Mouse (Mus musculus): ENCODE data around the gene Ide. TPM values are rescaled to one million over a fixed set of nuclear protein-coding genes. Genes with fewer than 3 reads are reported as not detected.
A peak's percentile ranks its signal among the peaks of the same experiment; 100 is the strongest.

Ide gene
- polyA plus RNA-seq, 1 experiment from 2014 or later, result 34.2 TPM

GRCm38 (mm10) chr19:37301733-37302132, 35.9 kb downstream of the Ide start:
- Histone ChIP-seq H3K9ac (replicated peaks) (no peak overlapping the region), H3K4me2 (replicated peaks) (no peak overlapping the region), H3K4me3 (replicated peaks) (no peak overlapping the region), H3K36me3 (peaks cover 7% of the 10 kb centered on the region; the same call in 1 of the 2 replicates), H3K4me1 (replicated peaks) (no peaks in the 10 kb centered on the region), H3K27ac (no peak overlapping the region), H3K27me3 (no peaks in the 10 kb centered on the region), H3K9me3 (no peaks in the 10 kb centered on the region)
- 88% methylated on average over 3 of the region's 3 CpGs for WGBS
- no peak for ATAC-seq

- Histone ChIP-seq H3K4me3 (replicated peaks) (no peak overlapping the region), H3K9me3 (no peaks in the 10 kb centered on the region), H3K27ac (no peak overlapping the region), H3K9ac (replicated peaks) (no peak overlapping the region), H3K4me1 (replicated peaks) (no peaks in the 10 kb centered on the region), H3K36me3 (peaks cover 7% of the 10 kb centered on the region; the same call in 1 of the 2 replicates), H3K4me2 (replicated peaks) (no peak overlapping the region), H3K27me3 (no peaks in the 10 kb centered on the region)
- ATAC-seq, result no peak
- WGBS, result 87% methylated on average over 4 of the region's 4 CpGs
Measured at GRCm38 (mm10) chr19:37291676-37292075, 46.0 kb downstream of the Ide start.

- Histone ChIP-seq H3K9me3 (no peaks in the 10 kb centered on the region), H3K27ac (no peak overlapping the region), H3K36me3 (peaks cover 5% of the 10 kb centered on the region; the same call in 1 of the 2 replicates), H3K27me3 (no peaks in the 10 kb centered on the region), H3K4me2 (replicated peaks) (no peak overlapping the region), H3K9ac (replicated peaks) (no peak overlapping the region), H3K4me1 (replicated peaks) (no peaks in the 10 kb centered on the region), H3K4me3 (replicated peaks) (no peak overlapping the region)
- WGBS, result 92% methylated on average over 8 of the region's 8 CpGs
- ATAC-seq, result no peak
Measured at GRCm38 (mm10) chr19:37290906-37291305, 46.7 kb downstream of the Ide start.

- peaks cover 50% of the 10 kb centered on the region for H3K36me3 ChIP-seq
Measured at GRCm38 (mm10) chr19:37284775-37285174, 52.9 kb downstream of the Ide start.

GRCm38 (mm10) chr19:37283166-37283565, 54.5 kb downstream of the Ide start:
- WGBS, result 96% methylated on average over 6 of the region's 6 CpGs
- H3K27me3 ChIP-seq, result no peaks in the 10 kb centered on the region
- H3K27ac ChIP-seq, result no peak overlapping the region
- no peak overlapping the region for H3K4me3 ChIP-seq (replicated peaks)
- H3K4me2 ChIP-seq (replicated peaks), result no peak overlapping the region
- no peaks in the 10 kb centered on the region for H3K4me1 ChIP-seq (replicated peaks)
- no peaks in the 10 kb centered on the region for H3K9me3 ChIP-seq
- peaks cover 65% of the 10 kb centered on the region for H3K36me3 ChIP-seq
- H3K9ac ChIP-seq (replicated peaks), result no peak overlapping the region
- ATAC-seq, result no peak

More at GRCm38 (mm10) chr19:37284775-37285174, 52.9 kb downstream of the Ide start:
- Histone ChIP-seq H3K9ac (replicated peaks) (no peak overlapping the region), H3K27me3 (no peaks in the 10 kb centered on the region), H3K4me1 (replicated peaks) (no peaks in the 10 kb centered on the region), H3K9me3 (no peaks in the 10 kb centered on the region), H3K27ac (no peak overlapping the region), H3K4me3 (replicated peaks) (no peak overlapping the region), H3K4me2 (replicated peaks) (no peak overlapping the region)
- no peak for ATAC-seq
- WGBS, result 93% methylated on average over 9 of the region's 9 CpGs

GRCm38 (mm10) chr19:37281710-37282109, 55.9 kb downstream of the Ide start:
- H3K27ac ChIP-seq, result no peak overlapping the region
- WGBS, result 100% methylated on average over 1 of the region's 1 CpGs
- H3K4me1 ChIP-seq (replicated peaks), result no peaks in the 10 kb centered on the region
- no peak overlapping the region for H3K4me2 ChIP-seq (replicated peaks)
- H3K9ac ChIP-seq (replicated peaks), result no peak overlapping the region
- peaks cover 75% of the 10 kb centered on the region for H3K36me3 ChIP-seq
- H3K27me3 ChIP-seq, result no peaks in the 10 kb centered on the region
- no peak for ATAC-seq
- no peaks in the 10 kb centered on the region for H3K9me3 ChIP-seq
- H3K4me3 ChIP-seq (replicated peaks), result no peak overlapping the region

- no peaks in the 10 kb centered on the region for H3K27me3 ChIP-seq
Measured at GRCm38 (mm10) chr19:37279194-37279593, 58.5 kb downstream of the Ide start.

GRCm38 (mm10) chr19:37275555-37275954, 62.1 kb downstream of the Ide start:
- no peaks in the 10 kb centered on the region for H3K9me3 ChIP-seq
- no peak overlapping the region for H3K27ac ChIP-seq
- no peak overlapping the region for H3K4me3 ChIP-seq (replicated peaks)
- no peak overlapping the region for H3K4me2 ChIP-seq (replicated peaks)
- H3K9ac ChIP-seq (replicated peaks), result no peak overlapping the region
- no peak for ATAC-seq
- 93% methylated on average over 9 of the region's 9 CpGs for WGBS
- peaks cover 53% of the 10 kb centered on the region for H3K36me3 ChIP-seq
- no peaks in the 10 kb centered on the region for H3K4me1 ChIP-seq (replicated peaks)
- H3K27me3 ChIP-seq, result no peaks in the 10 kb centered on the region

More at GRCm38 (mm10) chr19:37279194-37279593, 58.5 kb downstream of the Ide start:
- Histone ChIP-seq H3K4me3 (replicated peaks) (no peak overlapping the region), H3K9me3 (no peaks in the 10 kb centered on the region), H3K4me2 (replicated peaks) (no peak overlapping the region), H3K27ac (no peak overlapping the region), H3K4me1 (replicated peaks) (no peaks in the 10 kb centered on the region), H3K36me3 (peaks cover 78% of the 10 kb centered on the region), H3K9ac (replicated peaks) (no peak overlapping the region)
- no peak for ATAC-seq
- 87% methylated on average over 1 of the region's 1 CpGs for WGBS

- Histone ChIP-seq H3K9ac (replicated peaks) (no peak overlapping the region), H3K9me3 (no peaks in the 10 kb centered on the region), H3K27ac (no peak overlapping the region), H3K4me3 (replicated peaks) (no peak overlapping the region), H3K4me1 (replicated peaks) (peaks cover 4% of the 10 kb centered on the region), H3K36me3 (peaks cover 21% of the 10 kb centered on the region), H3K4me2 (replicated peaks) (no peak overlapping the region), H3K27me3 (no peaks in the 10 kb centered on the region)
- 90% methylated on average over 16 of the region's 16 CpGs for WGBS
- ATAC-seq, result no peak
Measured at GRCm38 (mm10) chr19:37269106-37269505, 68.5 kb downstream of the Ide start.

- Histone ChIP-seq H3K4me3 (replicated peaks) (no peak overlapping the region), H3K4me1 (replicated peaks) (peaks cover 8% of the 10 kb centered on the region), H3K9ac (replicated peaks) (no peak overlapping the region), H3K9me3 (no peaks in the 10 kb centered on the region; the same call in 1 of the 2 replicates), H3K27me3 (no peaks in the 10 kb centered on the region), H3K36me3 (peaks cover 14% of the 10 kb centered on the region), H3K27ac (no peak overlapping the region), H3K4me2 (replicated peaks) (no peak overlapping the region)
- 34% methylated on average over 10 of the region's 10 CpGs for WGBS
- peak; percentile 85 for ATAC-seq
Measured at GRCm38 (mm10) chr19:37265333-37266103, 72.1 kb downstream of the Ide start.

GRCm38 (mm10) chr19:37263943-37264897, 73.4 kb downstream of the Ide start:
- no peak for ATAC-seq
- Histone ChIP-seq H3K4me3 (replicated peaks) (no peak overlapping the region), H3K36me3 (peaks cover 11% of the 10 kb centered on the region), H3K4me1 (replicated peaks) (peaks cover 8% of the 10 kb centered on the region), H3K9me3 (no peaks in the 10 kb centered on the region; the same call in 1 of the 2 replicates), H3K4me2 (replicated peaks) (no peak overlapping the region), H3K27ac (no peak overlapping the region; the same call in 1 of the 2 replicates), H3K9ac (replicated peaks) (no peak overlapping the region), H3K27me3 (no peaks in the 10 kb centered on the region)
- WGBS, result 58% methylated on average over 23 of the region's 23 CpGs

- Histone ChIP-seq H3K9ac (replicated peaks) (no peak overlapping the region), H3K4me2 (replicated peaks) (no peak overlapping the region), H3K4me1 (replicated peaks) (peaks cover 8% of the 10 kb centered on the region), H3K27me3 (no peaks in the 10 kb centered on the region), H3K9me3 (no peaks in the 10 kb centered on the region; the same call in 1 of the 2 replicates), H3K36me3 (peaks cover 4% of the 10 kb centered on the region; the same call in 1 of the 2 replicates), H3K4me3 (replicated peaks) (no peak overlapping the region), H3K27ac (no peak overlapping the region)
- no peak for ATAC-seq
- WGBS, result 72% methylated on average over 8 of the region's 8 CpGs
Measured at GRCm38 (mm10) chr19:37263566-37263942, 74.1 kb downstream of the Ide start.

Data from midbrain, embryonic 13.5 days (tissue).